Mouse (Mus musculus): ENCODE results near the gene Tmcc3.
A peak's percentile ranks its signal among the peaks of the same experiment; 100 is the strongest.

The Tmcc3 gene

DNA sequence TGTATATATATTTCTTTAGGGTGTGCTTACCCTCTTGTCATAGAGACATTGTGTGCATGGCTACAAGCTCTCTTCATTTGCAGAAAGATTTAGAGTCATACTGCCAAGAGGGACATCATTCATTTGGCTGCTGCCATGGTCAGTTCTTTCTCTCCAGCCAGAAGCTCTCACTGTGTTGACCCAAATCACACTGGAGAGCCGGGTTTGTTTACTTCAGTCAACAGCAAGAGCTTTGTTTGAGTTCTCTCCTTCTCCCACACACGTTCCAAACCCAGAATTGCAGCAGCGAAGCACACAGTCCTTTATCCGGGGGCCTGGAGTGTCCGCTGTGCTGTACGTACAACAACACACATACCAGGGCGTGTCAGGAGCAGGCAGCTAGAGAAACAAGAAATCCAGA lies 154.6 kb downstream of the Tmcc3 start:
- no peak for DNase-seq (ENCODE audit: low read depth, low spot score)

DNA sequence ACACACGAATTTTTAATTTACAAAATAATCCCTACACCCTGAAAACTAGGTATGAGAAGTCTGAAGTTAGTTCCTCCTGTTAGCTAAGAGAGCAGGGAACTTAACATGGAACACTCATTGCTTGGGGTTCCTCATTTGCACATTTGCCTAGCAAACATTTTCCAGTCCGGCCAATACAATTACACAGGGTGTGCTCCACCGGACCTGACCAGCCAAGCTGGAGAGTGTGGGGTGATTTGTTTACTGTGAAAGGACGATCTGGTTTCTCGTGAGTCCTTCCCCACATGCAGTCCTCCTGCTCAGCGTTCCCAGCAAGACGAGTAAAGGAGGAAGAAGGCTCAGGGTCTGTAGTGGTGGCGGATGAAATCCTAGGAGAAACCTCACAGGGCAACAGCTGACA lies 159.7 kb downstream of the Tmcc3 start:
- DNase-seq (ENCODE audit: low read depth, low spot score) = no peak

DNA sequence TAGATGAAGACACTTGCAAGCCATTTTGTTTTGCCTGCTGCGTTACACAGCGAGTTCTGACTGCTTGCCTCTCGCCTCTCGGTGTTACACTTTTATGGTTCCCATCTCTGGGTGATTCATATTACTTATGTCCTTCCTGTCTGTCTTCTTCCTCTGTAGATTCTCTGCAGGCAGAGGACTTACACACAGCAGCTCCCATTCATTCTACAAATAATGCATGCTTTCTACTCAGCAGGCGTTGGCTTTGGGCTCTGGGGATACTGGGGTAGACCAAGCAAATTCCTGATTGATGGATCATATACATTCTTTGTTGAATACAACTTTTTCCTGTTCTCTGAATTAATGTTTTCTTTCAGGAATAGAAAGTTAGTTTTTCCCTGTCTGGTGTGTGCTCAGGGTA lies 161.8 kb downstream of the Tmcc3 start:
- no peak for DNase-seq (ENCODE audit: low read depth, low spot score)

DNA sequence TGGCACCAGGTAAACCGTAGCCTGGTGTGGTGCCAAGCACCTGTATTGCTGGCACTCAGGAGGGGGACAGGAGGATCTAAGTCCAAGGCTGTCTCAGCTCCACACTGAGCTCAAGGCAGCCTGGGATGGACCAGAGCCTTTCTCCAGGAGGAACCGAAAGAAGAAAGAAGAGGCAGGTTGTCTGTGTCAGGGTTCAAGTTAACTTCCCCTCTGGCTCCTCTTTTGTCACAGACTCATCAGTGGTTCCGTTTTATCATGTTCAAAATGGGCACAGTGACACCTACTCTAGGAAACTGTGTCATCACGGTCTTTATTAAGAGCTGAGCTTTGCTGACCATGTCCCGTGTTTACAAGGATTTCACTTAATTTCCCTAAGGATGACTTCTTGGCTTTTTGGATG lies 162.4 kb downstream of the Tmcc3 start:
- DNase-seq (ENCODE audit: low read depth, low spot score) = no peak

DNA sequence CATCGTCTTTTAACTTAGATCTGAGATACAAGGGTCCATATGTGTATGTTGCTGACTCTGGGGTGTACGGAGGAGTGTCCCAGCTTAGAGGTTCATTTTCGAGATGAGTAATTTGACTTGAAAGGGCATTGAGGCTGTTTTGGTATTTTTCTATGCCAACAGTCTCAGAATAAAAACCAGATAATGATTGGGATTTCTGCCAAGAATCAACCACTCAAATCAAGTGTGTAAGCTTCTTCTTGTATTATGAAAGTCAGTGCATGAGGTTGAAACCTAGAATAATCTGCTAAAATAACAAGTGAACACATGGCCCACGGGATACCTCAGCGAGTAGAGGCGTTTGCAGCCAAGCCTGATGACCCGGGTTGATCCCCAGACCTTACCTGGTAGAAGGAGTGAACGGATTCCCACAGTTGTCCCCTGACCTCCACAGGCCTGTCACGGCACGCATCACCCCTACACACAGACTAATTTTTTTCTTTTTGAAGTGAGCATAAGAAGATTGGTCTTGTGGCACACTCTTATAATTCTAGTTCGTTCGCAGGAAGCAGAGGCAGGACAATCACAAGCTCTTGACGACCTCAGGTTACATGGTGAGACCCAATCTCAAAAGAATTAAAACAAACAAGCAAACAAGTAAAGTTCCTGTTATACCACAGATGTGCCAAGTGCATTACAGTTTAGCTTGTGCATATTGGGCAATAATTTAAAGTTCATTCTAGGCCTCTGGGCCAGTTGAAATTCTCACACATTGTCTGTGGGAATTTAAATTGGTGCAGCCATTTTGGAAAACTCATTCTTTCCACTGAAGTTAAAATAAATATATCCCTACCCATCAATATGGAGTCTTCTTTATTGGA lies 165.8 kb downstream of the Tmcc3 start:
- no peak for DNase-seq (ENCODE audit: low read depth, low spot score)

DNA sequence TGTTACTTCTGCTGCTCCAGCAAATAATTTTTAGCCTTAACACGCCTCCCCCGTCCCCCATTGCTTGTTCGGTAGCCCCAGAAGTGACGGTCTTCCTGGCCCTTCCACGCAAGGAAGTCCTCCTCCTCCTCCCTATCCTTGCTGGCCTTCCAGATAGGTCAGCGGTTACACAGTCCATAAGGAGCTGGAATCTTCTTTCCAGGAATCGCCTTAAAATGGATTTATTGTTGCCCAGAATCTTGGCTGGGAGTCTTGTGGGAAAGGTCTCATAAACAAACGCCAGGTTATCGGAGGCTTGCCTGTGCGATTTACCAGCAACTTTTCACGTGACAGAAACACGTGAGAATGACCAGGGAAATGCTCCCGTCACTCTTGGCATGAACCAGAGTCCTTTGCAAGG lies 167.9 kb downstream of the Tmcc3 start:
- no peak for DNase-seq (ENCODE audit: low read depth, low spot score)

DNA sequence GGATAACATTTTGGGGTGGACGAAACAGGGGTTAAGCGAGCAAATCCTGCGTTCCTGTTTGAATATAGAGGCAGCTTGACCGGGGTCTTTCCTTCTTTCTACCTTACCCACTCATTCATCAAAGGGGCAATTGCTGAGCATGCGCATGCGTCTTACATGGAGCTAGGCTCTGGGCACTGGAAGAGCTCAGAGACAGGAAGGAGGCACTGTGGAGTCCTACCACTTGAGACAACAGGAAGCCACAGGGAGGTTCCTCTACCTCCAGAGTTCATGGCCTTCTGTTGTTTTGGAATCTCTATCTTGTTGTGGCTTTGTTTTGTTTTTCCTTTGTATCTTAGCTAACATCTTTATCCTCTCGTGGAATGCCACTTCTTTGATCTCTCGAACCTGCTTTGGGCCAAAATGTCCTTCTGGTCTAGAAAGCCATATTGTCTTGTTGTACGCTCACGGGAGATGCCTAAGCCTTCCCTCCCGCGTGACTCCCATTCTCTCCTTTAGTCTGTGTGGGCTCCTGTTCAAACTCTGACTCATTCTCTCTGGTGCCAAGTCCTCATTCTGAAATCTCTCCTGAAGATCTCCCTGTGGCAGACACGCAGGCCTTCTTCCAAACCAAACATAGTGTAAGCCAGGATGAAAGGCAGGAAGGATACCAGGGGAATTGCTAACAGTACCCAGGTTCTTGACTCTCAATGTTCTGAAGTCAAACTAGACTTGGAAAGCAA lies 168.8 kb downstream of the Tmcc3 start:
- no peak for DNase-seq (ENCODE audit: low read depth, low spot score)

DNA sequence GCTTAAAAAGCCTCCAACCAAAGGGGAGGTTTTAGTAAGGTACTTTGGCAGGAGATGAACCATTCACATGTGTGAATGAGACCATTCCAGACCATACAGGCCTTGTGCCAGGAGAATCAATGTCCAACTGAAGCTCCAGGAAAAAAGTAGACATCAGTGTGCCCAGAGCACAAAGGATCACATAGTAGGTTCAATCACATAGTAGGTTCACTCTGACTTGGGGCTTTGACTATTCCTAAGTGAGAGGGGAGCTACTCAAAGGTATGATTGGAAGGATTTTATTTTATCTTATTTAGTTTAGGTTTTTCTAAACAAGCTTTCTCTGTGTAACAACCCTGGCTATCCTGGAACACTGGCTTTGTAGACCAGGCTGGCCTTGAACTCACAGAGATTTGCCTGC lies 169.9 kb downstream of the Tmcc3 start:
- no peak for DNase-seq (ENCODE audit: low read depth, low spot score)

DNA sequence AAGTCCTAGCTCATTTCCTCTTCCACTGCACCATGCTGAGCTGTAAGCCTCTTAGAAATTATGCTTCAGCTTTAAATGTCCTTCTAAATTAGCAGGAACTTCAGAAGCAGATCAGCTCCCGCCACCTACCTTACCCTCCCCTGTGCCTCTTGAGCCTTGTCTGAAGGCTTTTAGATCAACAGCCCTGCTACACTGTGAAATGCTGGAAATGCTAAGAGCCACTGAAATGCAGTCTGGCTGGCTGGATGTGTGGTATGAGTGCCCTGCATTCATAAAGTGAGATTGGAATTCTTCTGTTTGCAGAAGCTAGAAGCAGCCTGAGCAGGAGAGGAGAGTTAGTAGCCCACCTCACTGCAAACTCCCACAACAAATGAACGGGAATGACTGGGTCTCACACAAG lies 174.4 kb downstream of the Tmcc3 start:
- DNase-seq (ENCODE audit: low read depth, low spot score) = no peak

DNA sequence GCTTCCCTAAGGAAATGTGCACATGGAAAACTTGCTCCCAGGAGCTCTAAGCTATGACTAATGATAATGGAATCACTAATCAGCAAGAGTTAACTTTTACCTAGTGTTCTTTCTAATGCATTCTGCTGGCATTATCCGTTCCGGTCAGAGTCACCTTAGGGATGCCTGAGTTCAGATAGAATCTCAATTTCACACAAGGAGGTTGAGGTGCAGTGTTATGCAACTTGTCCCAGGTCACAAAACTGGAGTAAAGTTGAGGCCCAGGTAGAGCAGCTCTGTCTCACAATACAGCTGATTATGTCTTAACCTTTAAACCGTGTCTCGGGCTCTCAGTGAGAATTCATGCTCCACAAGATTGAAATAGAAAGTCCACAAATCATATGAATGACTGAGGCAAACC lies 177.8 kb downstream of the Tmcc3 start:
- no peak for DNase-seq (ENCODE audit: low read depth, low spot score)

DNA sequence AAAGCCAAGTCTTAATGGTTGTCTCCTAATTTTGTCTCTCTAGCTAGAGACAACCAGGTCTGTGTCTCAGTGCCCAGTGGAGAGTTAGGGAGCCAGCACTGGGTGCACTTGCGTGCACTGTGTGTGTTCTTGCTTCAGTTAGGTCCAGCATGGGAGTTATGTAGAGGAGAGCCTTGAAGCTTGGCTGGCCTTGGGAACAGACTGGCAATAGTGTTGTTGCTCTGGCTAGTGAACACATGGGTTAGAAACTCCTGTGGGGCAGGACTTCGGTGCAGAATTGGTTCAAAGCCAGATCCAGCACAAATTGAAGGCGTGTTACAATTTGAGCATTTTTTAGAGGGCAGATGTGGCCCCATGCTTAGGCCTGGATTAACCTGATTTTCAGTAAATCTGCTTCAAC lies 179.3 kb downstream of the Tmcc3 start:
- DNase-seq (ENCODE audit: low read depth, low spot score) = no peak

DNA sequence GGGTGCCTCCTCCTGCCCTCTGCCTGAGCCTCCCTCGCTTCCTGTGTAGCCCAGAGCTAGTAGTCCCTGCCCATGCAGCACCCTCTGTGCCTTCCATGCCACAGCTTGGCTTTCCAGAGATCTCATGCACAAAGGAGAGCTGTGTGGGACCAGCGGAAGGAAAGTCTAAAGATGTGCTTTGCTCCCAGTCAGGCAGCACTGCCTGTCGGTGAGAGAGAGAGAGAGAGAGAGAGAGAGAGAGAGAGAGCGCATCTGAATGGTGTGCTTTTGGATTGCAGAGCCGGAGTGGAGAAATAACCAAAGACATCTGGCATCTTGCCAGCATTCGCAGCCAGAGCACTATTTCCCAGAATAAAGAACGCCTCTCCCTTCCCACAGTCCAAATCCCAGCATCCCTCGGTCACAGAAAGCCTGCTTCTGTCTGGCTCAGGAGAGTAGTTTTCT lies 182.7 kb downstream of the Tmcc3 start:
- DNase-seq (ENCODE audit: low read depth, low spot score) = no peak

DNA sequence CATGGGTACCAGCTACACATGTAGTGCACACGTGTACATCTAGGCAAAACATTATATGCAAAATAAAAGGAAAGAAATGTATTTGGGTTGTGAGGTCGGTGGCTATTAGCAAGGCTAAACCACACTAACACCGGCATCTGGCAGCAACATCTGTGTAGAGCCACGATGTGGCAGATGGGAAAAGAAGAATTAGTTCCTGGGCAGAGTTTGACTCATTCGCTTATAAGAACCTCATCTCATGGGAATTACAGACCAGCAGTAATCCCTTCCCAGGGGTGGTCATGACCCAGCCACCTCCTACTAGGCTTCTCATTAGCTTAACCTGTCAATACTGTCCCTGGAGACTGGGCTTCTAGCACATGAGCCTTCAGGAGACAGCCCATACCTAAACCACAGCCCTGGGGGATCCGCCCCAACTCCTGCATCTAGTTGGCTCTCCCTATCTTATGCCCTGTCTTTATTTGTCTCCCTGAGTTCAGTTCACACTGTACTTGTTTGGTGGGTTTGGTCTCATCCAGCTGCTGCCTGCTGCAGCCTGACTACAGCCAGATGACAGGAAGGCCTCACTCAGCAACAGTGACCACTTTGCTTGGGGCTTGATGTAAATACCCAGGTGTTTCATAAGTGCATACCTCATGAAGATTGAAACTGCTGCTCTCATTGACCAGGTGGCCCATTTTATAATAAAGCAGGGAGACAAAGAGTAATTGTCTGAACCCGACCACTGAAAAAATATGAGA lies 183.9 kb downstream of the Tmcc3 start:
- no peak for DNase-seq (ENCODE audit: low read depth, low spot score)

DNA sequence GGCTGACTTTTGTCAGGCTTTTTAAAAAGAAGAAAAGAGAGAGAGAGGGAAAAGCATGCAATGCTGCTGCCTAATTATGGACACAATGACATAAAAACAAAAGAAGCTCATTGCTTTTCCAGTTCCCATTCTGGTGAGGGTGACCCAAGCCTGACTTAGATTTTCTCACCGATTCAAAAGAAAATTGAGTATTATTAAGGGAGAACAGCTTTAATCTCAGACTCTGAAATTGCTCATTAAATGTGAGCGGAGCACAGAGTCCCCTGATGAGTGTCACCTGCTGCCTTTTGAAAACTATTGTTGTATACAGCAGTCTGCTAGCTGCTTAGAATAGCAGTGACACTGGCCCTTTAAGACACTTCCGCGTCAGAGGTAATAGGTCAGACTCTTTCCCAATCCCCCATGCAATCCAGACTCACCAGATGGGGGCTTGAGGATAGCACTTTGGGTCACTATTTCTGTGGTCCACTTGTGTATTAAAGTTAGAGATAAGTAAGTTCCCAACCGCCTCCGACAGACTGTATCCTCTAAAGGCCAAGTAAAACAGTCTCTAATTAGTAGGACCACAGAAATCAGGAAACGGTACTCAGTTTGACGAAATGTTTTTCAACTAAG lies 185.2 kb downstream of the Tmcc3 start:
- DNase-seq (ENCODE audit: low read depth, low spot score) = no peak

DNA sequence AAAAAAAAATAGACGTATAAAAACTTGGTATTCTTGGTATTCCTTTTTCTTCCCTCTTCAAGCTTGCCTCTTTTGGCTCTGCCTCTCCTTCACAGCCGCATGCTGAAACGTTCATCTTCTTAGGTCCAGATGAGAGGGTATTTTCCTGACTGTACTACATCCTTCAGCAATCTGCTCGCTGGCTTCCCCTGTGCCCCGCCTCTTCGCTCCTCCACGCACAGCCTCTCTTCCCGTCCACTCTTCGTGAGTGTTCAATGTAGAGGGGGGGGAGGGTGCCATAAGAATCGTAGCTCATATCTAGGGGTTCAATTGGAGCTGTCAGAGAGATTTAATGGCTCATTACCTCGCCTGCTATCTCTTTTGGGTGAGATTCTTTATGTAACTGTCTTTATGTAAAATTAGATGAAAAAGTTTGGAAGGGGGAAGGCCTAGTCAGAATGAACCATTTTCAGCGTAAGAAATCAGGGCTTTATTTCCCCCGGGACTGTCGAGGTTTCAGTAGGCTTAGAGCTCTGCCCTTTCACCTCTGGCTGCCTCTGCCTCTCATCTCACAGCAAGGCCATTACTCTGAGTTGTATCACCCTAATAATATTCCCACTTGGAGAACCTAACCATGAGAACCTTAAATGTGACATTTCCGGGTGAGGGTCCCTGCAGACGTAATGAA lies 188.6 kb downstream of the Tmcc3 start:
- DNase-seq (ENCODE audit: low read depth, low spot score) = no peak

DNA sequence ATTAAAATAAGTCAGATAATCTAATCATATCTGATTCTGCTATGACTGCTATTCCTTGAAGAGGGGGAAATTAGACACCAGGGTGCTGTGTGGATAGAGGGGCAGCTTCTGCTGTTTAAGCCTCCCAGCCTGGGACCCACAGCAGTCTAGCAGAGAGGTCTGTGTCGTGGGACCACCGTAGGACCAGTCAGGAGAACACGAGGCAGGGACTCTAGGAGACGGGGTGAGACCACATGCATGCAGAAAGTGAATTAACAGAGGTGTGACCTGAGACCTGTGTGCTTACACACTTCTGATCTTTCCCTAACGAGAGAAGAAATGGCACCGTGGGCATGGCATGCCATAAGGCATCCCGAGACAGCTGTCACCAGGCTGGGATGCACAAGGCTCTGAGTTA lies 189.1 kb downstream of the Tmcc3 start:
- DNase-seq (ENCODE audit: low read depth, low spot score) = no peak

DNA sequence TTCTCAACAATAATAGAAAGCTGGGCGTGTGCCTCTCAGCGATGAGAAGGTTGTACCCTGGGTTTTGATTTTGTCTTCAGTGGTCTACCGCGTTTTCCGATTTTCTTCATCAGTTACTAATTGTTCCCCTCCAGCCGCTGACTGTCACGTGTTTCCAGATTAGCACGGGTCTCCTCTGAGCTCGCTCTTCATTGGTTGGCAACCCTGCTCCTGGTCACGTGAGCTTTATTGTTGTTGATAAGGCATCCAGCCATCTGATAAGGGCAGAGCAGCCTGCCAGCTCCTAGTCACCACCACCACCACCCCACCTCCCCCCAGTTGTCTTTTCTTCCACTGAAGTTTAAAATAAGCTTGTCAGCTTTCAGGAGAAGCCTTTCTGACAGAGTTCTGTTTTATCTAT lies 190.0 kb downstream of the Tmcc3 start:
- DNase-seq (ENCODE audit: low read depth, low spot score) = no peak

DNA sequence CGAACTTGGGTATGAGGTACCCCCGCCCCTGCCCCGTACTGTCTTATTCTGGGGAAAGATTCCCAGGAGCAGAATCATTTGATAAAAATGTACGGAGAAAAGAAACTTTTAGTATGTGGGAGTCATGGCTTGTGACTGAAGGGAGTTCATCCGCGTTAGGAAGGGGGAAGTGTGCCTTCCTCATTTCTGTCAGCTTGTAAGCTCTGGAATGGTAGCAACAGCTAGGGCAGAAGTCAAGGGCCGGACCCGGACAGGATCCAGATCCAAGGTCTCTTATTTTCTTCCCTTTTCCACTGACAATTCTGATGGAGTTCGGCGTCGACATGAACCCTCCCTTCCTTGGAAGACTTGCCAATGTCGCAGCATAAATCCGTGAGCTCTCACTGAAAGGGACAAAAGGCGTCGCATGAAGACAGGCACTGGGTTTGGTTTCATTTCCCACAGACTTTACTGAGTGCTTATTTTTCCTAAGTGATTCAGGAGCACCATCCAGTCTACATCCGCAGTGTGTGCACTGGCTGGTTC lies 193.6 kb downstream of the Tmcc3 start:
- DNase-seq (ENCODE audit: low read depth, low spot score) = no peak

DNA sequence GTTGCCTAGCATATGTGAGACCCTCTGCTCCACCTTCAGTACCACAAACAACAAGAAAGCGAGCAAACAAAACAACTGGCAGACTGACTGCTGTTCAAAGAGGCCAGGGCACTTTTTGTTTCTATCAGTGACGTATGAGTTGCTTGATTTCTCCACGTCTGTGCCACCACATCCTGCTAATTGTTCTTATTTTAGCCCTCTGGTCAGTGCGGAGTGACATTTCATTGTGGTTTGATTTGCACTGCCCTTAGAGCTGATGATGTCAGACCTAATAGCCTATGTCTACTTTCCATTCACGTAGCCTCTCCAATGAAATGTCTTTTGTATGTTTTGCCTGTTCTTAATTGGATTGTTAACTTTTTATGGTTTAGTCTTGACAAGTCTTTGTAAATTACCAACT lies 197.1 kb downstream of the Tmcc3 start:
- DNase-seq (ENCODE audit: low read depth, low spot score) = no peak

DNA sequence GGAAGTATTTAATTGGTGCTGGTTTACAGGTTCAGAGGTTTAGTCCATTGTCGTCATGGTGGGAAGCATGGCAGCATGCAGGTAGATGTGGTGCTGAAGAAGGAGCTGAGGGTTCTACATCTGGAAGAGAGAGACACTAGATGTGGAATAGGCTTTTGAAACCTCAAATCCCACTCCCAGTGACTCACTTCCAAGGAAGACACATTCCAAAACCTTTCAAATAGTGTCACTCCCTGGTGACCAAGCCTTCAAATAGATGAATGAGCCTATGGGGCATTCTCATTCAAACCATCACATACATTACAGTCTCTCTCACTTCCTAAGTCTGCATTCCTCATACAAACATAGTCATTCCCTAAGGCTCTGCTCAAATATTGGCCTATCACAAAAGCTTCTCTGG lies 201.0 kb downstream of the Tmcc3 start:
- DNase-seq (ENCODE audit: low read depth, low spot score) = no peak

DNA sequence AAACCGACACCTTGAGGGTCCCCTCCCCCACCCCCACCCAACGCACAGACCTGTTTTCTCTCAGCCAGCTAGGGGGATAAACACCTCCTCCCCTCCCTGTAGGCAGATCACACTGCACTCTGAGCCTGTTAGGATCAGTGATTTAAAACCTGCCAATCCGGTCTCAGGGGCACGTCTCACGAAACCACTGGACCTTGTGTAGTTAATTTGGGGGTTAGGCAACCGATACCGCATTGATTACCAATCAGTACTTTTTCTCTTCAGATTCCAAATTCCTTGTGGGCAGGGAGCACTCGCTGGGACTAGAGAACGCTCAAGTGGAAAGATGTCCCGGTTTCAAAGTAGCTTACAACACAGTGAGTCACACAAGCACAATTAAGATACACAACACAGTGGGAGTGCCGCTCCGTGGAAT lies 202.3 kb downstream of the Tmcc3 start:
- DNase-seq (ENCODE audit: low read depth, low spot score) = peak; percentile 14

Data from CD4-positive helper T cell, adult 2 months (primary cell).